Mouse (Mus musculus) forebrain, embryonic 13.5 days (tissue): ENCODE measurements around the gene Grtp1. TPM values are rescaled to one million over a fixed set of nuclear protein-coding genes. Genes with fewer than 3 reads are reported as not detected.
"Not testable (repeated sequence)": the region's sequence is repeated elsewhere in the genome, so short reads cannot be mapped to it uniquely, and the experiment has no call there.

Source experiments
- ATAC-seq: fragments of 200-750 bp; cut with Nextera tagmentation; 2 replicates; pipeline ENCODE4 v1.8.0; 2017
- H3K27ac ChIP-seq: fragments of 300-500 bp; sonication (generic); 2 replicates; pipeline ENCODE4 v1.5.1; 2015; ENCODE audit warnings: inconsistent platforms, mild to moderate bottlenecking, moderate library complexity
- H3K27me3 ChIP-seq: fragments of 300-500 bp; sonication (generic); 2 replicates; pipeline ENCODE4 v1.6.1; 2015; ENCODE audit warnings: mild to moderate bottlenecking, inconsistent platforms
- H3K36me3 ChIP-seq: fragments of 300-500 bp; sonication (generic); 2 replicates; pipeline ENCODE4 v1.6.1; 2015; ENCODE audit warnings: mild to moderate bottlenecking, inconsistent platforms; ENCODE audit not compliant: poor library complexity, severe bottlenecking
- H3K4me1 ChIP-seq: fragments of 300-500 bp; sonication (generic); 2 replicates; pipeline ENCODE4 v1.6.1; 2015; ENCODE audit warnings: inconsistent platforms
- H3K4me2 ChIP-seq: fragments of 300-500 bp; sonication (generic); 2 replicates; pipeline ENCODE4 v1.6.1; 2015; ENCODE audit warnings: inconsistent platforms, mild to moderate bottlenecking, moderate library complexity
- H3K4me3 ChIP-seq: fragments of 300-500 bp; sonication (generic); 2 replicates; pipeline ENCODE4 v1.5.1; 2015; ENCODE audit warnings: mild to moderate bottlenecking, inconsistent platforms
- H3K9ac ChIP-seq: fragments of 300-500 bp; sonication (generic); 2 replicates; pipeline ENCODE4 v1.6.1; 2015; ENCODE audit warnings: mild to moderate bottlenecking, inconsistent platforms
- H3K9me3 ChIP-seq: fragments of 300-500 bp; sonication (generic); replicated peaks from 2 replicates; pipeline ENCODE4 v1.6.1; 2016; ENCODE audit warnings: inconsistent platforms
- WGBS: fragments of 180-500 bp; shearing (Covaris S2); methylation state at CpG from one replicate; pipeline ENCODE4 v1.1.7; 2015; 5-methylcytosine and 5-hydroxymethylcytosine counted together
- microRNA counts: library from miRNA; unstranded; fragments of <30 nt; microRNA quantifications from one replicate; lab custom pipeline; 2016
- microRNA-seq: library from miRNA; unstranded; fragments of <30 nt; microRNA quantifications from one replicate; pipeline ENCODE4, GENCODE M21; 2016
- polyA plus RNA-seq: library from polyadenylated mRNA; unstranded; fragments of >200 nt; fragmentation: Nextera tagmentation; extraction: Ambion mirVana; gene quantifications from 2 replicates; pipeline ENCODE4 v1.2.1, GENCODE M21; 2015

Gene Grtp1
- polyA plus RNA-seq, 1 experiment from 2014 or later = 23.6 TPM

DNA sequence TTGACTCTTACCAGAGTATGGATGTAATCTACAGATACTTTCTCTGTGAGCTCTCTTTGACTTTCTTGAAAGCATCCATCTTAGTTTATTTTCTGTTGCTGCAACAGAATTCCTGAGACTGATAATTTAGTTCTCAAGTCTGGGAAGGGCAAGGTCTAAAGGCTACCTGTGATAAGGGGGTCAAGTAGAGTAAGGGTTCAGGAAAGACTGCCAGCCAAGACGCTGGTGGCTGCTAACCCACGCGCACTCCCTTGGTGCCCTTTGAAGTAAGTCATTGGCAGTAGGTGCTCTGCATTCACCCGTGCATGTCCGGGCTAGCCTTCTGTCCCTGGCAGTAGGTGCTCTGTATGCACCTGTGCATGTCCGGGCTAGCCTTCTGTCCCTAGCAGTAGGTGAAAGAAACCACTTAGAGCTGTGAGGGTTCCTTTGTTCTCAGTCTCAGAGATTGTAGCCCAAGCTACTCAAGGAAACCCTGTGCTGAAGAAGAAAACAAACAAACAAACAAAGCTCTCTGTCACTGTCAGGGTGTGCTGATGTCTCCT, 60.7 kb downstream of the Grtp1 start:
- Histone ChIP-seq H3K9ac (no peak overlapping the region), H3K4me2 (no peak overlapping the region), H3K4me3 (no peak overlapping the region), H3K27ac (no peak overlapping the region), H3K4me1 (no peaks in the 10 kb centered on the region), H3K9me3 (no peaks in the 10 kb centered on the region), H3K36me3 (peaks cover 98% of the 10 kb centered on the region), H3K27me3 (no peaks in the 10 kb centered on the region)
- no peak for ATAC-seq
- 92% methylated on average over 6 of the region's 6 CpGs for WGBS

DNA sequence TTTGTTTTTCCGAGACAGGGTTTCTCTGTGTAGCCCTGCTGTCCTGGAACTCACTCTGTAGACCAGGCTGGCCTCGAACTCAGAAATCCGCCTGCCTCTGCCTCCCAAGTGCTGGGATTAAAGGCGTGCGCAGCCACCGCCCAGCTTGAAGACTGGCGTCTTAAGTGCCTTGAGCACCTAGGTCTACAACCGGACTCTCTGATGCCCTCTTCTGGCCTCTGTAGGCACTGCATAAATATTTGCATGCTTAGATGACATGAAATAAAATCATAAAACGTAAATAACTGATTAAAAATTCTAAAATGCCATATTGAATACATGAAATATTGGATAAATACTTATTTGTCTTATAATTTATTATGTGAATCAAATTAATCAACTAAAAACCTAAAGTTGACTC, 68.2 kb downstream of the Grtp1 start:
- peaks cover 87% of the 10 kb centered on the region for H3K36me3 ChIP-seq
- H3K4me2 ChIP-seq, H3K27me3 ChIP-seq, H3K4me1 ChIP-seq, H3K9ac ChIP-seq, H3K9me3 ChIP-seq, ATAC-seq, H3K4me3 ChIP-seq, H3K27ac ChIP-seq: not testable (repeated sequence)
- 67% methylated on average over 9 of the region's 9 CpGs for WGBS

DNA sequence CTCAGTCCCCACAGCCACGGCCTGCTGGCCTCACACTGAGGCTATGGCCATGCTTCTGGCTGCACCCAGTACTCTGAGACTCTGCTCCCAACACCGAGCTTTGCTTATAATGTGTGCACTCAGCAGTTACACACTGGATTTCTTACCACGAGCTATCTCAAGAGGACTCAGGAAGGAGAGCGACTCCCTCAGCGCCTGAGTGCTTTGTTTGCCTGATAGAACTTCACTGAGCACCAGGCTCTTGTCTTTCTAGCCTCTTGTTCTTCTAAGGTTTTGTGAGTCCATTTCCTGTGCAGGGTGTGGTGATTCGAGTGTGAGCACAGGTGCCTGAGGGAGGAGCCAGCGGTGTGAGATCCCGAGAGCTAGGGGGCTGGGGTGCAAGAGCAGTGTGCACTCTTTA, 75.5 kb downstream of the Grtp1 start:
- 94% methylated on average over 8 of the region's 8 CpGs for WGBS
- Histone ChIP-seq H3K27me3 (no peaks in the 10 kb centered on the region), H3K4me2 (no peak overlapping the region), H3K4me1 (no peaks in the 10 kb centered on the region), H3K9me3 (no peaks in the 10 kb centered on the region), H3K27ac (no peak overlapping the region), H3K36me3 (peaks cover 81% of the 10 kb centered on the region), H3K9ac (no peak overlapping the region), H3K4me3 (no peak overlapping the region)
- no peak for ATAC-seq

DNA sequence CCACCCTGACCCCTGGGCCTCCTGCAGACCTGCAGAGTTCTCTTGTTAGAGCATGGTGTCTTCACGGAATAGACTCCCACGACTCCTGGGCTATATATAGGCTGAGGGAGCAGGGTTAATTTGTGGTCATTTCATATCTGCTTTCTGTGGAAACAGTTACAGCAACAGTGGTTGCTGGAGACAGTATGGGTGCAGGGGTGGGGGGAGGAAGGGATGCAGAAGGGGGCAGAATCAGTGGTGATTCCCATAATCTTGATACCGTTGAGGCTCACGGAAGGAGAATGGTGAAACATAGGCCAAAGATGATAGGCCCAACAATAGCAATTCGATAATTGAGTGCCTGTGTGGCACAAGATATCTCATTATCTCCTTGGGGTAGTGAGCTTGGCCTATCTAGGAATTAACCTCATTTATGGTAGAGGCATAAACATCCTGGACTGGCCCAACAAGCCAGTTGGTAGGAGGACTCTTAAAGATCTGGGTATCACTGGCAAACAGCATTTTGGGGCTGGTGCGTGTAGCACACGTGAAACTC, 77.5 kb downstream of the Grtp1 start:
- WGBS = 95% methylated on average over 7 of the region's 7 CpGs
- Histone ChIP-seq H3K9me3 (no peaks in the 10 kb centered on the region), H3K4me1 (no peaks in the 10 kb centered on the region), H3K4me3 (no peak overlapping the region), H3K9ac (no peak overlapping the region), H3K4me2 (no peak overlapping the region), H3K27ac (no peak overlapping the region), H3K36me3 (peaks cover 80% of the 10 kb centered on the region), H3K27me3 (no peaks in the 10 kb centered on the region)
- ATAC-seq = no peak

MicroRNAs within 50 kb of the gene (microRNA counts, 519-probe panel; counts per million panel counts)
- 2,091 counts per million, percentile 58 among the panel's probes with 10 or more counts for microRNA mmu-miR-1968 (lab: Ali Mortazavi, UCI)

Small RNA genes within 50 kb of the gene (microRNA-seq; reads per million reads assigned to microRNA genes)
- gene Mir1968 = 29.2 reads per million, percentile 36 among the genes with 10 or more reads in this experiment
- gene Mir7065 = not detected

Other genes starting within 250 kb of the Grtp1 start
- gene F7, start 174.6 kb downstream of the Grtp1 start, polyA plus RNA-seq = 0.09 and 0.15 TPM in 2 replicates
- gene F10, start 163.3 kb downstream of the Grtp1 start, polyA plus RNA-seq = 0.35 TPM in 2 replicates
- gene Proz, start 139.7 kb downstream of the Grtp1 start, polyA plus RNA-seq = 0.92 and 1.1 TPM in 2 replicates
- 49.8 and 52.5 TPM in 2 replicates for gene Pcid2, start 95.2 kb downstream of the Grtp1 start, polyA plus RNA-seq
- gene Cul4a, start 95.0 kb downstream of the Grtp1 start, polyA plus RNA-seq = 66.3 and 69.0 TPM in 2 replicates
- 194 and 201 TPM in 2 replicates for gene Lamp1, start 41.5 kb downstream of the Grtp1 start, polyA plus RNA-seq
- 0.97 TPM in 1 of 2 replicates, not detected in the other for gene Adprhl1, start 53.5 kb upstream of the Grtp1 start, polyA plus RNA-seq
- 31.6 and 35.1 TPM in 2 replicates for gene Dcun1d2, start 87.5 kb upstream of the Grtp1 start, polyA plus RNA-seq
- 40.3 and 40.4 TPM in 2 replicates for gene Tmco3, start 87.6 kb upstream of the Grtp1 start, polyA plus RNA-seq
- 167 and 170 TPM in 2 replicates for gene Tfdp1, start 138.1 kb upstream of the Grtp1 start, polyA plus RNA-seq
- not detected in 2 replicates for gene Atp4b, start 196.2 kb upstream of the Grtp1 start, polyA plus RNA-seq
- gene Grk1, start 204.5 kb upstream of the Grtp1 start, polyA plus RNA-seq = 0.03 TPM in 1 of 2 replicates, not detected in the other
- not detected in 2 replicates for gene Tmem255b, start 234.6 kb upstream of the Grtp1 start, polyA plus RNA-seq